Mouse (Mus musculus): Measurements from ENCODE around the gene Gm13420.
"Not testable (repeated sequence)": the region's sequence is repeated elsewhere in the genome, so short reads cannot be mapped to it uniquely, and the experiment has no call there.

The Gm13420 gene

GRCm38 (mm10) chr2:29751497-29751896, at the start of gene Gm13420:
Gene Gm13420, minus strand, starts transcription at chr2:29751685.
- no peak for DNase-seq

DNA sequence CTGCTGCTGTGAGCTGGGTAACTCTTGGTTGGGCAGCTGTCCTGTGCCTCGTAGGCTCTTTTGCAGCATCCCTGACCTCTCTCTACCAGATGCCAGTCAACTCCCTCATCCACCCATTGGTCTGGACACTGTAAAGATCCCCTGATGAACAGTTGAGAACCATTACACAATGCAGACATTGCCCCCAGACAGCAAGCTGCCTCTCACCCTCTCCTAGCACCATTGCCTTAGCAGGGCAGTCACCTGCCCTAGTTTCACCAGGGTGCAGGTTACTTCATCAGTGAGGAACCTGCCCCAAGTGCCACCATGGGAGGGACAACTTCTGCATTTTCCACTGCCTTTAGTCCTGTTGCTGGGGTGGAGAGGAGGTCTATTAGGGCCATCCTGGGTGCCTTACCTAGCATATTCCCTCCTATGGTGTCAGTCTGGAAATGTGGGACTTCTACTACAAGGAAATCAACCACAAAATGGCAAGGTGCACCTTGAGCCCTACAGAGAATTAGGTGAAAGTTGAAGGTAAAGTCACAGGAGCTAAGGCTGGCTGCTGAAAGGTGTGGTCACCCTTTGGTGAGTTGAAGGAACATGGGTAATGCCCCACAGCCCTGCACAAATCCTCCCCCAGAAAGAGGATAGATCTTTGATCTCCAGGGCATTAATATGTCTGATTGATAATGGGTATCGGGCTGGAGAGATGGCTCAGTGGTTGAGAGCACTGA, 41.4 kb upstream of the Gm13420 start:
- no peak for DNase-seq

GRCm38 (mm10) chr2:29787937-29788681, 36.6 kb upstream of the Gm13420 start, which contains the start of gene Trub2:
Gene Trub2, minus strand, starts transcription at chr2:29788502.
- peak; percentile 70 to 79 for DNase-seq

DNA sequence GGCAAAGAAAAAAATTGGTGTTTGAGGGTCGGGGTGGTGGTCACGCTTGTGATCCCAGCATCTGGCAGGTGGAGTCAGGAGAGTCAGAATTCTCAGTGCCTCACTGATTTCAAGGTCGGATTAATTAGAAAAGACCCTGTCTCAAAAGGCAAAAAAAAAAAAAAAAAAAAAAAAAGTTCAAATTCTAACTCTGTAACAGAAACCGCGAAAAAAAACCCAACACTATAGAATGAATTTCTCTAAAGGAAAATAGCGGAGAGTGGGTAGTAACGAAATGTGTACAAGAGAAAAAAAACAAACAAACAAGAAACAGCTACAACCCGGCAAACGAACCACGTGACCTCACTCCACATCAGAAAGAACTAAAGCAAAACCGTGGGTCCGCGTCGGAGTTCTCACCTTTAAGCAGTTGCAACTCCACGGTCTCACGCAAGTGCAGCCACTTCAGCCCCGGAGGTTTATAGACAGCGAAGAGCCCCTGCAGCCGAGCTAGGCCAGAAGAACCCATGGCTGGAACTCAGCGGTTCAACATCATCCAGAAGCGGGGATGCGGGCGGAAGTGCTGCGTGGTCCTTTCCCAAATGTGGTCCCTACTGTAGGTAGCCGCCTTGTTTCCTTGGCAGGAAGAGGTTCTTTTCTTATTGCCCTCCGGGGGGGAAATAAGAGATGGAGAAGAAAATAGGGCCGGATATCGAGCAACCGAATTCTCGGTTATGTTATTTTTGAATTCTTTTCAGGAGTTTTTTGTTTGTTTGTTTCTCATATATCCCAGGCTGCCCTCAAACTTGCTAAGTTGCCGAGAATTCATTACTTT, 35.8 kb upstream of the Gm13420 start, which contains the start of gene Coq4:
Gene Coq4, plus strand, starts transcription at position 390 of the 814 bp plus-strand sequence.
- peak; percentile 72 to 81 for DNase-seq

GRCm38 (mm10) chr2:29784290-29784689, 32.8 kb upstream of the Gm13420 start:
- DNase-seq: no peak

DNA sequence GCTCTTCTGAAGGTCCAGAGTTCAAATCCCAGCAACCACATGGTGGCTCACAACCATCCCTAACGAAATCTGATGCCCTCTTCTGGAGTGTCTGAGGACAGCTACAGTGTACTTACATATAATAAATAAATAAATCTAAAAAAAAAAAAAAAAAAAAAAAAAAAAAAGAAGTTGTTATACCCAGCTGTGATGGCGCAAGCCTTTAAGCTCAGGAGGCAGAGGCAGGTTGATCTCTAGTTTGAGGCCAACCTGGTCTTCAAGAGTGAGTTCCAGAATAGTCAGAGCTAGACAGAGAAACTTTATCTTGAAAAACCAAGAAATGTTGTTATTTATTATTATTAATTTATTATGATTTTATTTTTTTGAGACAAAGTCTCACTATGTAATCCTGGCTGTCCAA, 29.8 kb upstream of the Gm13420 start:
- DNase-seq: not testable (repeated sequence)

DNA sequence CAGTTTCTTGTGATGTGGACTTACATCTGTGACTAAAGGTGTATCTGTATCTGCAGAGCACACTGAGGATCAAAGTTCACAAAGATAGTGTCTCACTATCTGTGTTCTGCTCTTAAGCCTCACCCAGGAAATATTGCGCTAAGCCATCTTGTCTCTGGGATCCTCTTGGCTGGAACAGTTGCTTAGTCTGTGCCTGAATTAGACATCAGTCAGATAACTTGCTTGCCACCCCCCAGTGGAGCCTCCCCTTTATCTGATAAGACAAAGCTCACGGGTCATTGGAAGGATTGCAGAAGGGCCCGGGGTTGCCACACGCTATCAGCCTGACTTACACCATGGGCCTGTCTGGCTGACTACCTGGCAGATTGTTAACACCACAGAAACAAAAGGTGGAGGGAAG, 21.8 kb upstream of the Gm13420 start:
- DNase-seq: no peak

DNA sequence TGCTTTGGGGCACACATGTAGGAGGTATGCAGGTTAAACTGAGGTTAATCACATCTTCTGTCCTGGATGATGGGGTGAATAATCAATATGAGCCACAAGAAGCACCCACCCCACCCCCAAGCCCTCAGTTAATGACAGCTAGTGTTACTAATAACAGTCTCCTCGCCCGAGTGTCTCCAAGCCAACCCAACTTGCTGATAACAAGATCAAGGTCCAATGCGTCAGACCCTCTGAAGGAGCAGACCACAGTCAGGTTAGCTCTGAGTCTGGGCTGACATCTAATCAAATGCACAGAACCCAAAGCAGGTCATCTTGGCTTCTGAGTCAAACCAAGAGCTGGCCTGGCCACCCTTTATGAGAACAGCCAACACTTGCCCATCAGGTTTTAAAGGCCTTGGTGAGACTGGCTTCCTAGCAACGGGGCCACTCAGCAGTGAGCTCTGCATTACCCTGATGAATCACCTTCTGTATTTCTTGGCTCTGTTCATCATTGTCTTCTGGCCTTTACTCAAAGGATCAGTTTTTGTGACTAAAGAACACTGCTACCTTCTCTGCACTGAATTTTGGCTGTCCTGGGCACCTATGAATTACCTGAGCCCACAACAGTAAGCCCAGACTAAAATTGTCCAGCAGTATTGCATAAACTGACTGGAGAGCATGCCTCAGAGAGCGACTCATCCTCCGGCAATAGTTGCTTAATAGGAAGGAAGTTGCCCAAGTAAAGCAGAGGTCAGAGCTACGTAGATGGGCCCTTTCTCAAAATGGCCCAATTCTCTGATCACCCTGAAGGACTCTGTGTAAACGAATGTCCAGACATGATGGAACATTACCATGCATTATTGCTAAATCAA, 20.4 kb upstream of the Gm13420 start:
- DNase-seq: no peak

DNA sequence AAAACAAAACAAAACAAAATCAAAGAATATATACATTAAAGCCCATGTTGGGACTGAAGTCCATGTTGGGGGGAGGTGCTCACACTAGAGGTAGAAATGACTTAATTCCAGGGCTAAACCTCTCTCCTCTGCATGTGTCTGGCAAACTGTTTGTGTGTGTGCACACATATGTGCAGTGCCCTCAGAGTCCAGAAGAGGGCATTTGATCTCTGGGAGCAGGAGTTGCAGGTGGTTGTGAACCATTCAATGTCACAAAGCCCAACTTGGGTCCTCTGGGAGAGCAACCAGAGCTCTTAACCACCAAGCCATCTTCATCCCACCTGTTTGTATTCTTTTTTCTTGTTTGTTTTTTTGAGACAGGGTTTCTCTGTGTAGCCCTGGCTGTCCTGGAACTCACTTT, 18.7 kb upstream of the Gm13420 start:
- DNase-seq: no peak

- no peak for DNase-seq
These were observed 17.4 kb upstream of the Gm13420 start for GRCm38 (mm10) chr2:29768901-29769300.

- no peak for DNase-seq
These were observed 16.7 kb upstream of the Gm13420 start for GRCm38 (mm10) chr2:29767976-29768709.

- peak in 1 of 2 experiments; percentile 62 for DNase-seq
These were observed 13.3 kb upstream of the Gm13420 start for GRCm38 (mm10) chr2:29764831-29765230.

GRCm38 (mm10) chr2:29755693-29756092, 4.2 kb upstream of the Gm13420 start:
- DNase-seq: no peak

DNA sequence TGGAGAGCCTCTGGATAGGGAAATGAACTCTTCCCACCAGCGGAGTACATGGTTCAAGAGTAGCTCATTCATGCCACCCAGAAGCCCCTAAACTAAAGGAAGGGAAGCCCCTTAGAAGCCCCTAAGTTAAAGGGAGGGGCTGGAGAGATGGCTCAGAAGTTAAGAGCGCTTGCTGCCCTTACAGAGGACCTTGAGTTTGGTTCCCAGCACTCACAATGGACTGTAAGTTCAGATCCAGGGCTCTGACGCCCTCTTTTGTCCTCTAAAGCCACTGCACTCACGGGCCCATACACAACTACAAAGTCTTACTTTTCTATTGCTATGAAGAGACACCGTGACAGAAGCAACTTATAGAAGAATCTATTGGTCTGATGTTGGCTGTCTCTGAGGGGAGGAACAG, 912 bp upstream of the Gm13420 start:
- DNase-seq: no peak

DNA sequence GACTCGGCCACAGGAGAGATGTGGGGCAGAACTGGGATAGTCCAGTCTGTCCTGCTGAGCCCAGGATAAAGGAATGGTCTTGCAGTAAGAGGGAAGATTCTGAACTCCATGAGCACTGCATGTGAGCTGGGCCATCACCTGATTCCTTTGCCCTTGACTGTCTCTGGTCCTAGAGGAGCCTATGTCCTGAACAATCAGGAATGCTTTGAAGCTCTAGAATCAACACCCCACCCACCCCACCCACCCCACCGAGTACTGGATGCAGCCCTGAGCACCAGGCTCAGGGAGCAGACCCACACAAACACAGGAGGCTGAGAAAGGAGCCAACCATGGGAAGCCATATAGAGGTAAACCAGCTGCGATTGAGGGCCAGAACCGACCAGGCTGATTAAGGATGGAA, 3.0 kb downstream of the Gm13420 start:
- DNase-seq: no peak

GRCm38 (mm10) chr2:29747852-29748251, 3.6 kb downstream of the Gm13420 start:
- no peak for DNase-seq

DNA sequence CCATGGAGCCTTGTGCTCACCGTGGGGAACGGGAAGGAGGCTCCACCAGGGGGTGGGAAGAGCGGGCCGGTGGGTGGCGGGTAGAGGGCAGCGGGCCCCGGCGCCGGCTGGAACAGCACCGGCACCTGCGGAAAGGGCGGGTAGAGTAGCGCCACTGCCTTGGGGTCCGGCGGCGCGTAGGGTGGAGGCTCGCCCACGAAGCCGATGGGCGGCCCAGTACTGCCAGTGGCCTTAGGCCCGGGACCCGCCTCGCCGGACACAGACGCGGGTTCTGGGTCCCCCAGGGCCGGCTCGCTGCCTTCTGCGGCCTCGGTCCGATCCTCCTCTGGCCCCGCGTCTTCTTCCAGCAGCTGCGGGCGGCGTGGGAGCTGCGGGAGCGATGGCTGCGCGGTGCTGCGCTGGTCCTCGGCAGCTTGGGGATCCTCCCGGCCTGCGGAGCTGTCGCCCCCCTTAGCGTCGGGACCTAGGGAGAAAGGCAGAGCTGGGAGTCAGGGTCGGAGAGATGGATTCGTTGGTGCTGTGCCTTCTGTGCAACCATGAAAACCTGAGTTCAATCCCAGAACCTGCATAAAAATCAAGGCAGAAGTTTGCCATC, 4.2 kb downstream of the Gm13420 start:
- no peak for DNase-seq

GRCm38 (mm10) chr2:29744256-29744655, 7.2 kb downstream of the Gm13420 start:
- no peak for DNase-seq

DNA sequence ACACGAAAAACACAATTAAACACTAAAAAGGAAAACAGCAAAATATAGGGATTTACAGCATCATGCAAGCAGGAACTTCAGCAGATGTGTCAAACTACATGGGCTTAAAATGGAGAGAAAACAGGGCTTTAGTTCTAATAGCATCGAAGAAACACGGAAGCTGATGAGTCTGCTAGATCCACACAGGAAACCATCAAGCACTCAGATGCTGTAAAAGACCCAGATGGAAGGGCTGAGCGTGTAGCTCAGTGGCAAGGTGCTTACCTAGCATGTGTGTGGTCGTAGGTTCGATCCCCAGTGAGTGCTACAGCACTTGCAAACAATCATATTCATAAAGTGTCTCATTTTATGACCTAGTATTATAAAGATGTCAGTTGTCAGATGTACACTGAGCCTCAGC, 10.3 kb downstream of the Gm13420 start:
- no peak for DNase-seq

GRCm38 (mm10) chr2:29739368-29739767, 12.1 kb downstream of the Gm13420 start:
- peak; percentile 43 to 53 for DNase-seq

GRCm38 (mm10) chr2:29738799-29739198, 12.7 kb downstream of the Gm13420 start:
- no peak for DNase-seq

Measured in spleen, adult 18-20 months (tissue).